Mouse (Mus musculus) T-helper 1 cell (primary cell): ENCODE measurements around the gene Folh1.
"Not testable (repeated sequence)": the region's sequence is repeated elsewhere in the genome, so short reads cannot be mapped to it uniquely, and the experiment has no call there.

Source experiments
- in situ Hi-C: fragments of 300-600 bp; cut with MboI, MseI; formaldehyde crosslinking; loops from one replicate; pipeline ENCODE4 v1.15.1; 2025; ENCODE audit warnings: high pct_unique_total_duplicates

The Folh1 gene

GRCm38 (mm10) chr7:86775617-86776325 is at the start of gene Folh1:
Gene Folh1, minus strand, starts transcription at chr7:86775943.
- in situ Hi-C loops: no loop called here

DNA sequence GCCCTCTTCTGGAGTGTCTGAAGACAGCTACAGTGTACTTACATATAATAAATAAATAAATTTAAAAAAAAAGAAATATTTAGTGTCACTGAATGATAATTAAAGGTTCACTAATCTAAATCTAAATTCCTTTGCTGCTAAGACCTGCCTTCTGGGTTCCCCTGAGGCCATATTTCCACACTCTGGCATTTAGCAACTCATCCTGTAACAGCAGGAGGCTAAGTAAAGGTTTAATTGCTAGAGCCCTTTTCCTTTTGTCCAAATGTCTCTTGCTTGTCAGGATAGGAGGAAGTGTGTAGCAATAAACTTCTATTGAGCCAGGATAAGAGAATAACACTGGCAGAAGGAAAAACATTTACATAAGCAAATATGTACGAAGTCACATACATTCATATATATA is 40.7 kb upstream of the Folh1 start:
- in situ Hi-C loops: no loop called here

DNA sequence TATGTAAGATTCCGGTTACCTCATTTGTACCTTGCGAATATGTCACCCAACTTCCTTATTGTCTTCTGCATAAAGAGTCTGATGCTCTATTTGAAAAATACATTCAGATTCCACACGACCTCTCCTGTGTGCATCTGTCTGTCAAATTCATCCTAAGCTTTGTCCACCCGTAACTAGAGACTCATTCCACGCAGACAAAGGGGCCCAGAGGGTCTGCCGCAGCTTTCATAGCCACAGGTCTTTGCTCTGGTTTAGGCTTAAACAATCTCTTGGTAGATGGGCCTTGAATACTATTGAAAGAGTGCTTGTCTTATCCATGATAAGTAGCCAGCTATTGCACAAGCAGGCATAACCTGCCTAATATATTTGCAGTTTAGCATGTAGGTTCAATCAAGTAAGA is 40.0 kb upstream of the Folh1 start:
- in situ Hi-C loops: not testable (repeated sequence)

DNA sequence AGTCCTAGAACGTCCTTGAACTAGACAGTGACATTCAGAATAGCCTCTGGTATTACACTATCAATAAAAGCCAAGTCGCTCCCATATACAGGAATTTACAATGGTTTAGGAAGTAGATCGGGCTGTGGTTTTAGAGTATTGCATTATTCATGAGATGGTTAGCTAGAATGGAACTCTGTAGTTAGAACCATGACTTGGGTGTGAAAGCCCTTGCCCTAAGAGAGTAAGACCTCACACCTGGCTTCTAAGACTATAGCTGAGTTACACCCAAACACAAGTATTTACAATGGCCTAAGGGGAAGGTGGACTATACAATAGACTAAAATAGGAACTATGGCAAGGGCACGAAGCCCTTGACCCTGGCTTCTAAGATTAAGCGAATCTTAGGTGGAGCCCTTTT is 39.5 kb upstream of the Folh1 start:
- in situ Hi-C loops: not testable (repeated sequence)

DNA sequence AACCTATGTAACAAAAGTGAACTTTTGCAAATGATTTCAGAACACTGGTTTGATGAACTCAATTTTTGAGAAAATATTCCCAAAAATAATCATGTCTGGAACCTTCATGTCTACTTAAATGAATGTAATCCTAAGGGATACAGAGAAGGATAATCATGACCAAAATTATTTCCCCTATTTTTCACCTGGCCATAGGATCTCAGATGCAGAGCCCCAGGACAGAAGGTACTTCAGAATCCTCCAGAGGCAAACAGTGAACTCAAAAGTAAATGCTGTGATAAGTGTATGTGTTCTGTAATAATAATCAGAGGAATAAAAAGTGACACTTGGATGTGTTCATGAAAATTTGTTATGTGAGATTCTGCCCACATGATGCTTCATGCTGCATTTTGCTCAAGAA is 19.0 kb upstream of the Folh1 start, which contains the start of gene Vmn2r77:
Gene Vmn2r77, plus strand, starts transcription at position 301 of the 400 bp plus-strand sequence.
- in situ Hi-C loops: no loop called here

- in situ Hi-C loops: no loop called here
These were observed 4.1 kb downstream of the Folh1 start for GRCm38 (mm10) chr7:86771621-86772020.

DNA sequence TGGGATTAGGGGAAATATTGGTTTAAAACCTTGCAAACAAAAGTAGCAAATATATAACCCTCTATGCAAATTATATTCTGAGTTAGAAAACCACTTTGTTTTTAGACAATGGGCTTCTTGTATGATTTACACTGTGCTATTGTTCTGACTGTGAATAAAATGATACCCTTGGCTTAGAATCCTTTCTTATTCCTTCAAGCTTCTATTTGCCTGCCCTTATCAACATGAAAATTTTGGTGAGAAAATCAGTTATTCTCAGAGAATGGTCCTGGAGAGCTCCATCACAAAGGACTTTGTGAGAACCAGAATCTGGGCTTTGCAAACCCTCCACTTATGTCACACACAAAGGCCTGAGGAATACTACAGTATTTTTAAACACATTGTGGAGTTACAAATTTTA is 11.1 kb downstream of the Folh1 start:
- in situ Hi-C loops: no loop called here

DNA sequence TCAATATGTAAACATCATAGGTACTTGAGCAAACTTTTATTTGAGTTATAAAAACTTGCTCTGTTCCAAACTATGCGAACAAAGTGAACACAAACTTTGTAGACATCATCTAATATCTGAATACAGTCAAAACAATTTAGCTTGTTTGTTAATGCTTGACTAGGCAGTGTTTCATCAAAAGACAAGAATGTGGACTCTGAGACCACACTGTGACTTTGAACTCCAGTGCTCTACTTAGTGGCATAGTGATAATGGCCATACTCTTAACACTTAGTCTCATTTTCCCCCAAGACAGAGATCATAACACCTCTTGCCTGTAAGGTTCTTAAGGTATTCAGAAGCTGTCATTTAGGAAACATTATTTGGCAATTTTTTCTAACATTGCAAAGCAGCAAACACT is 15.0 kb downstream of the Folh1 start:
- in situ Hi-C loops: no loop called here

GRCm38 (mm10) chr7:86725013-86725412 is 50.7 kb downstream of the Folh1 start:
- in situ Hi-C loops: no loop called here

DNA sequence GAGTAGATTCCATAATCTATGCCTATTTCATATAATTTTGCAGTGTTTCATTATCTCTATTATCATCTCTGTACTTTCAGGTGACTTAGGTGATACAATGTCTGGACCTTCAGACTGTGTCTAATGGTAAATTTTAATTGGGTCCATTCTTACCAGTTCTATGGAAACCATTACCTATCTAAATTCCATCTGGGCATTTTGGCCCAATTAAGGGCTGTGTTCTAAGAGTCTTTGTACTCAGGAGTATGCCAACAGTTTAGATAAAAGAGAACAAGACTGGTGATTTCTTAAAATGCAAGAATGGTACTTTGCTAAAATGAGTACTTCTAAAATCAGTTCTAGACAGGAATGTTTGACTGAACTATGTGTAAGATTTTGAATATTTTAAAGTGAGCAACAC is 87.7 kb downstream of the Folh1 start, which contains the start of gene Olfr292:
Gene Olfr292, plus strand, starts transcription at position 301 of the 400 bp plus-strand sequence.
- in situ Hi-C loops: no loop called here
